Mouse (Mus musculus): ENCODE results near the gene Osgin1. TPM values are rescaled to one million over a fixed set of nuclear protein-coding genes. Genes with fewer than 3 reads are reported as not detected.

The Osgin1 gene
- 0.60 and 1.6 TPM in 2 replicates for polyA plus RNA-seq (2015; fragmentation: Nextera tagmentation; extraction: Ambion mirVana)

DNA sequence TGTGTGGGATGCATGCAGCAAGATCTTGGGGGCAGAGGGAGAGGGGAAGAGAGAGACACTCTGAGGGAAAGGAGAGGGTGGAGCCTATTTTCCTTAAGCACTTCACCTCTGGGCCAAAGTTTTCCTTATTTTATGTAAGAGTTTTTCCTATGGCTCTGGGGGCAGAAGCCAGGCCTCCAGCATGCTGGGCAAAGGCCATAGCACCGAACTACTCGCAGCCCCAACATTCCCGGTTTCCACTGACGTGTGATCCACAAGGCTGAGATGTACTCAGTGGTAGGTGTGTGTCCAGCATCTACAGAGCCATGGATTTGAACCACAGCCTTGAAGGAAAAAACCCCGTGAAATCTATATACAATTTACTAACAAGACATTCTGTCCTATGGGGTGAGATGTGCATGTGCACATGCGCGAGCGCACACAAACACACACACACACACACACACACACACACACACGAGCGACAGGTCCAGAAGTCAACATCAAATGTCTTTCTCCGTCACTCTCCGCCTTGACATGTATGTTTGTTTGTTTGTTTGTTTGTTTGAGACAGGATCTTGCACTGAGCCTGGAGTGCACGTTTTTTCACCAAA, at the start of gene Osgin1:
Osgin1 (plus strand) TSS at position 543 of the 593 bp plus-strand sequence.
- Histone ChIP-seq H3K36me3 (no peaks in the 10 kb centered on the region), H3K9me3 (no peaks in the 10 kb centered on the region), H3K27ac (no peak within 1 kb of the TSS), H3K4me3 (no peak within 1 kb of the TSS), H3K27me3 (no peaks in the 10 kb centered on the region), H3K4me2 (no peak within 1 kb of the TSS), H3K9ac (no peak within 1 kb of the TSS; the same call in 1 of the 2 replicates), H3K4me1 (peaks cover 14% of the 10 kb centered on the region)
- WGBS: 90% methylated on average over 13 of the region's 13 CpGs
- ATAC-seq (ENCODE audit: insufficient number of reproducible peaks, insufficient read depth, low FRiP score, low TSS enrichment, low read depth): no peak

- no peak overlapping the region for H3K9ac ChIP-seq
- no peak overlapping the region for H3K4me3 ChIP-seq
- no peaks in the 10 kb centered on the region for H3K36me3 ChIP-seq
- no peaks in the 10 kb centered on the region for H3K4me1 ChIP-seq
- H3K27ac ChIP-seq: no peak overlapping the region
- no peaks in the 10 kb centered on the region for H3K27me3 ChIP-seq
- ATAC-seq (ENCODE audit: insufficient number of reproducible peaks, insufficient read depth, low FRiP score, low TSS enrichment, low read depth): no peak
- WGBS: 25% methylated on average over 10 of the region's 10 CpGs
- H3K4me2 ChIP-seq: no peak overlapping the region
- H3K9me3 ChIP-seq: no peaks in the 10 kb centered on the region
Observed at GRCm38 (mm10) chr8:119384478-119384877, 49.4 kb upstream of the Osgin1 start.

- Histone ChIP-seq H3K4me3 (no peak overlapping the region), H3K27ac (no peak overlapping the region), H3K9me3 (no peaks in the 10 kb centered on the region), H3K4me2 (no peak overlapping the region), H3K27me3 (no peaks in the 10 kb centered on the region), H3K4me1 (no peaks in the 10 kb centered on the region), H3K9ac (no peak overlapping the region), H3K36me3 (no peaks in the 10 kb centered on the region)
- WGBS: 67% methylated on average over 6 of the region's 6 CpGs
- no peak for ATAC-seq (ENCODE audit: insufficient number of reproducible peaks, insufficient read depth, low FRiP score, low TSS enrichment, low read depth)
Observed at GRCm38 (mm10) chr8:119385854-119386253, 48.1 kb upstream of the Osgin1 start.

DNA sequence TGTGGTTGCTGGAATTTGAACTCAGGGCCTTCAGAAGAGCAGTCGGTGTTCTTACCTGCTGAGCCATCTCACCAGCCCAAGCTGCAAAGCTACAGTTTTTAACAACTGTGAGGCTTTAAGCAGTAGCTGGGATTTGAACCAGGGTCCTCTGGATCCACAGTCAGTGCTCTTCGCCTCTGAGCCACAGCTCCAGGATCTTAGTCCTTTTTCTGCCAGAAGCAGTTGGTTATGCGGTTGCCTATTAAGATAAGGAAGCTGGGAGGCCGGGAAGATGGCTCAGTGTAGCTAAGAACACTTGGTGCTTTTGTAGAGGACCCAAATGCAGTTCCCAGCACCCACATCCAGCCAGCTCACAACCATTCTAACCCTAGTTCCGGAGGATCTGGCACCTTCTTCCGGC, 46.9 kb upstream of the Osgin1 start:
- Histone ChIP-seq H3K36me3 (no peaks in the 10 kb centered on the region), H3K4me3 (no peak overlapping the region), H3K9ac (no peak overlapping the region), H3K4me2 (no peak overlapping the region), H3K4me1 (no peaks in the 10 kb centered on the region), H3K9me3 (no peaks in the 10 kb centered on the region), H3K27ac (no peak overlapping the region), H3K27me3 (no peaks in the 10 kb centered on the region)
- 75% methylated on average over 6 of the region's 6 CpGs for WGBS
- no peak for ATAC-seq (ENCODE audit: insufficient number of reproducible peaks, insufficient read depth, low FRiP score, low TSS enrichment, low read depth)

DNA sequence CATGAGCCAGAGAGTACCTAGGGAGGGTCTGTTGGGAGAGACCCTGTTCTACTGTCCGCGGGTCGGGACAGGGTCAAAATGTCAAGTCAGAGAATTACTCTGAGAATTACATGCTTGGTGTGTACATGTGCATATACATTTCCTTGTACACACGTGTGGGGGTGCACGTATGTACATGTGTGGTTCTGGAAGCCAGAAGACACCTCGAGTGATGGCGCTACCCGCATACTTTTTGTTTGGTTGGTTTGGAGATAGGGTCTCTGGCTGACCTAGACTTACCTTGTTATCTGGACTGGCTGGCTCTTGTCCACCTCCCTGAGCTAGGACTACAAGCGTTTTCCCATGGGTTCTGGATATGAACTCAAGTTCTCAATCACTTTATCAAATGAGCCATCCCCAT, 39.8 kb upstream of the Osgin1 start:
- peak overlapping the region; percentile 99 for H3K4me2 ChIP-seq
- H3K36me3 ChIP-seq: peaks cover 6% of the 10 kb centered on the region
- H3K4me3 ChIP-seq: peak overlapping the region; percentile 81
- H3K9ac ChIP-seq: peak overlapping the region; percentile 90
- no peaks in the 10 kb centered on the region for H3K27me3 ChIP-seq
- H3K4me1 ChIP-seq: peaks cover 14% of the 10 kb centered on the region
- ATAC-seq (ENCODE audit: insufficient number of reproducible peaks, insufficient read depth, low FRiP score, low TSS enrichment, low read depth): no peak
- H3K27ac ChIP-seq: no peak overlapping the region
- no peaks in the 10 kb centered on the region for H3K9me3 ChIP-seq
- WGBS: 84% methylated on average over 9 of the region's 9 CpGs

DNA sequence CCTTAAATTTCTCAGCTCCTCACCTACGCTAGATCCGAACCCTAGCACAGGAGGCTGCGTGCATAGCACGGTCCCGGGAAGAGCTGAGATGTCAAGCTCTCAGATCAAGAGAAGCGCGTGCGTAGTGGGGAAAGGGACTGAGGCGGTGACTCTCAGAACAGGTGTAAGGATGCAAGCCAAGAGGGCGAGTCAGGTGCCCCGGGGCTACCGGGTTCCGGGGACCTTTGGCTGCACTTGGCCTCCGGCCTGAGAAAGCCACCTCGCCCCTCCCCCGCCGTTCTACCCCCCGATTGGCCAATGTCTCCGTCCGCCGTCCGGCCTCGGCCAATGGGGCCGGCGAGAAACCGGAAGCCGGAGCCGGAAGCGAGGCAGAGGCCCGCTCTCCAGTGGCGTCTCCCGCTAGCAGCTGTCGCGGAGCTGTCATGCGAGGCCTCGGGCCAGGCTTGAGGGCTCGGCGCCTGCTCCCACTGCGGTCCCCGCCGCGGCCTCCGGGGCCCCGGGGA, 39.3 kb upstream of the Osgin1 start, which contains the start of gene Mlycd:
Mlycd (plus strand) TSS at position 355 of the 503 bp plus-strand sequence.
- Histone ChIP-seq H3K9ac (peak within 1 kb of the TSS; percentile 90), H3K36me3 (peaks cover 6% of the 10 kb centered on the region), H3K27ac (peak within 1 kb of the TSS; percentile 48), H3K4me2 (peak within 1 kb of the TSS; percentile 99), H3K9me3 (no peaks in the 10 kb centered on the region), H3K4me3 (peak within 1 kb of the TSS; percentile 81), H3K27me3 (no peaks in the 10 kb centered on the region), H3K4me1 (peaks cover 14% of the 10 kb centered on the region)
- ATAC-seq (ENCODE audit: insufficient number of reproducible peaks, insufficient read depth, low FRiP score, low TSS enrichment, low read depth): peak; percentile 85
- WGBS: 2% methylated on average over 41 of the region's 44 CpGs

DNA sequence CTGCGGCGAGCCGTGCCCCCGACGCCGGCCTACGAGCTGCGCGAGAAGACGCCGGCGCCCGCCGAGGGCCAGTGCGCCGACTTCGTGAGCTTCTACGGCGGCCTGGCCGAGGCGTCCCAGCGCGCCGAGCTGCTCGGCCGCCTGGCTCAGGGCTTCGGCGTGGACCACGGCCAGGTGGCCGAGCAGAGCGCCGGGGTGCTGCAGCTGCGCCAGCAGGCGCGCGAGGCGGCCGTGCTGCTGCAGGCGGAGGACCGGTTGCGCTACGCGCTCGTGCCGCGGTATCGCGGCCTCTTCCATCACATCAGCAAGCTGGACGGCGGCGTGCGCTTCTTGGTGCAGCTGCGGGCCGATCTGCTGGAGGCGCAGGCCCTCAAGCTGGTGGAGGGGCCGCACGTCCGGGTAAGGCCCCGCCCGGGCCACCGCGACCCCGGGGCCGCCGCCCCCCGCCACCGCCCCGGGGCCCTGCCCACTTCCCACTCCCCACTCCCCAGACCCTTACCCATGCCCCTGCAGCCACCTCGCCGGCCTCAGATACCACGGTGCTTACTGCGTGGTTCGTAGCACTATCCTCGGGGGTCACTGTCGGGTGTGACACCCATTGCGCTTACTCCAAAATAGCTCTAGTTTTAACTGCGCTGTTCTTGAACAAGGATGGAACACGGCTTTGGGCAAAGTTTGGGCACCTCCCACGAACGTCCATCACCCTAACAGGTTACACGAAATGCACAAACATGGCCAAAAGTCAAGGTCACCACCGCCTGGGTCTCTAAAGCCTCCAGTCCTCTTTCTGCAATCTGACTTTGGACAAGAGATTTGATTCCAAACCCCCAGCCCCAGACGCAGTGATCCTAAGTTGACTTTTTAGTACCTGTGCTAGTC, 38.6 kb upstream of the Osgin1 start:
- Histone ChIP-seq H3K9me3 (no peaks in the 10 kb centered on the region), H3K27me3 (no peaks in the 10 kb centered on the region), H3K4me2 (peak overlapping the region; percentile 99), H3K4me1 (peaks cover 14% of the 10 kb centered on the region), H3K4me3 (peak overlapping the region; percentile 81), H3K27ac (peak overlapping the region; percentile 48), H3K9ac (peak overlapping the region; percentile 90), H3K36me3 (peaks cover 6% of the 10 kb centered on the region)
- ATAC-seq (ENCODE audit: insufficient number of reproducible peaks, insufficient read depth, low FRiP score, low TSS enrichment, low read depth): peak; percentile 22; the same call in 1 of the 2 replicates
- 5% methylated on average over 82 of the region's 83 CpGs for WGBS

DNA sequence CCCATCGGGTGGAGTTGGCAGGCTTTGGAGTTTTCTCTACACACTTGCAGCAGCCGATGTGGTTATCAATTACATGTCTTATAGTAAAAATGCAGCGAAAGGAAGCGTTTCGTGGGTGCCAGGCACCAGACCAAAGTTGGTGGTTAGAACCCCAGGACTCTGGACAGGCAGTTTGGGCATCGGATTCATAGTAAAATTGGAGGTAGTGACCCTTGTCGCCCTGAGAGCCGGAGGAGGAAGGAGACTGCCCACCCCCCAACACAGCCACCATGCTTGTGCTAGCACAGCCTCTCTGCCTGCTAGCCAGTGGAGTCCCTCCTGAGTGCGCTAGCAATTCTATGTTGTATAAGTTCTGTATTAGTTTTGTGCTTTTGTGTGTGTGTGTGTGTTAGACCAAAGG, 35.4 kb upstream of the Osgin1 start:
- no peak overlapping the region for H3K4me2 ChIP-seq
- H3K36me3 ChIP-seq: peaks cover 22% of the 10 kb centered on the region
- no peak overlapping the region for H3K9ac ChIP-seq
- H3K4me1 ChIP-seq: peaks cover 14% of the 10 kb centered on the region
- H3K4me3 ChIP-seq: no peak overlapping the region
- no peak for ATAC-seq (ENCODE audit: insufficient number of reproducible peaks, insufficient read depth, low FRiP score, low TSS enrichment, low read depth)
- H3K27ac ChIP-seq: no peak overlapping the region
- 83% methylated on average over 9 of the region's 9 CpGs for WGBS
- no peaks in the 10 kb centered on the region for H3K27me3 ChIP-seq
- no peaks in the 10 kb centered on the region for H3K9me3 ChIP-seq

- WGBS: 80% methylated on average over 6 of the region's 6 CpGs
Observed at GRCm38 (mm10) chr8:119399255-119399654, 34.7 kb upstream of the Osgin1 start.

GRCm38 (mm10) chr8:119400122-119400671, 33.7 kb upstream of the Osgin1 start:
- no peaks in the 10 kb centered on the region for H3K9me3 ChIP-seq
- peaks cover 35% of the 10 kb centered on the region for H3K36me3 ChIP-seq
- no peak overlapping the region for H3K27ac ChIP-seq
- no peak for ATAC-seq (ENCODE audit: insufficient number of reproducible peaks, insufficient read depth, low FRiP score, low TSS enrichment, low read depth)
- H3K9ac ChIP-seq: no peak overlapping the region
- H3K4me3 ChIP-seq: no peak overlapping the region
- H3K4me2 ChIP-seq: no peak overlapping the region
- peaks cover 8% of the 10 kb centered on the region for H3K4me1 ChIP-seq
- WGBS: 86% methylated on average over 9 of the region's 9 CpGs
- H3K27me3 ChIP-seq: no peaks in the 10 kb centered on the region

More at GRCm38 (mm10) chr8:119399255-119399654, 34.7 kb upstream of the Osgin1 start:
- Histone ChIP-seq H3K36me3 (peaks cover 27% of the 10 kb centered on the region), H3K9me3 (no peaks in the 10 kb centered on the region), H3K27ac (no peak overlapping the region), H3K4me2 (no peak overlapping the region), H3K27me3 (no peaks in the 10 kb centered on the region), H3K4me3 (no peak overlapping the region), H3K9ac (no peak overlapping the region), H3K4me1 (peaks cover 12% of the 10 kb centered on the region)
- no peak for ATAC-seq (ENCODE audit: insufficient number of reproducible peaks, insufficient read depth, low FRiP score, low TSS enrichment, low read depth)

- no peak for ATAC-seq (ENCODE audit: insufficient number of reproducible peaks, insufficient read depth, low FRiP score, low TSS enrichment, low read depth)
- Histone ChIP-seq H3K4me3 (no peak overlapping the region), H3K27me3 (no peaks in the 10 kb centered on the region), H3K9me3 (no peaks in the 10 kb centered on the region), H3K36me3 (peaks cover 35% of the 10 kb centered on the region), H3K4me2 (no peak overlapping the region), H3K9ac (no peak overlapping the region), H3K4me1 (peaks cover under 1% of the 10 kb centered on the region; the same call in 1 of the 2 replicates), H3K27ac (no peak overlapping the region)
- 86% methylated on average over 3 of the region's 3 CpGs for WGBS
Observed at GRCm38 (mm10) chr8:119400904-119401303, 33.0 kb upstream of the Osgin1 start.

Measured in embryonic facial prominence, embryonic 13.5 days (tissue).